Comparison of ENCODE assay signal across 11 mouse cellular contexts in the genomic region with DNA sequence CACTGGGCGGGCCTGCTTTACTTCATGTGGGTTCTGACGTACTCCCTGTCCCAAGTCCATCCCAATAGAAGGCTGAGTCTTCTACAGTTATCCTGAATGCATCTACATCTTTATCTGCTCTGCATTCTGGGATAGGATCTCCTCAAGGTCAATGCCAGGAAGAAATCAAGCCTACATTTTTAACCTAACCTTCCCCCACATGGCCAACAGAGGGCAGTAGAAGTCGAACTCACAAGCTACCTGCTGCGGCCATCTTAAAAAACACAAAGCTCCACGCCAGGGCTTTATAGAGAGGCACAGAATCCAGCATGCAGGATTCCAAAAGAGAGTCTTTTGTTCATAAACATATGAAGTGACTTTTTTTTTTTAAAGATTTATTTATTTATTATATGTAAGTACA. TPM values are rescaled to one million over a fixed set of nuclear protein-coding genes. Genes with fewer than 3 reads are reported as not detected.
A peak's percentile ranks its signal among the peaks of the same experiment; 100 is the strongest.
DNase-seq lines count a peak whose midpoint lies in the region; TF ChIP-seq lines count a peak whose summit lies in the region.
"Had no signal": no experiment of that assay in that cellular context is flagged by ENCODE, and none has a peak within 500 bp of the region (broad histone marks: within the 10 kb centered on the region; RNA-seq: fewer than 3 reads in every experiment).

No protein-coding gene starts in this region.

- DNase-seq in adrenal gland, postnatal 10 days = peak; percentile 32
- no peak for DNase-seq in adrenal gland, postnatal 4 days (ENCODE audit: low spot score in 2 of 2)
- DNase-seq in thymus, adult 2 months = peak; percentile 34
- DNase-seq in thymus, adult 18-20 months = no peak
- peak; percentile 18 to 42 for DNase-seq in lung, adult 18-20 months
- DNase-seq in yolk sac, embryonic 10.5 days (ENCODE audit: low spot score) = no peak
- no peak for DNase-seq in cerebellum, adult 9-11 months
- no peak for DNase-seq in frontal cortex, postnatal 25 days (ENCODE audit: low spot score in 2 of 2)

- peaks cover 3% of the 10 kb centered on the region for H3K4me1 ChIP-seq in thymus, adult 2 months (replicated peaks; ENCODE audit: control insufficient read depth, insufficient read depth, low read length)

- TF ChIP-seq POLR2A in thymus, adult 2 months (IDR thresholded peaks at IDR 0.05; ENCODE audit: control insufficient read depth, extremely low read depth, insufficient read depth, low read length, poor library complexity) = no peak

- no peak for TF ChIP-seq CTCF in thymus, adult 2 months (IDR thresholded peaks at IDR 0.05; ENCODE audit: borderline replicate concordance, control insufficient read depth, extremely low read depth, insufficient read depth, low read length, poor library complexity)

- no peak overlapping the region for H3K4me3 ChIP-seq in thymus, adult 2 months (ENCODE audit: control insufficient read depth, insufficient read depth, low read length)
- H3K4me3 ChIP-seq: erythroblast, embryonic 14.5 days had no signal

- no peak overlapping the region for H3K27ac ChIP-seq in thymus, adult 2 months (ENCODE audit: control insufficient read depth, insufficient read depth, low read length)

- H3K36me3 ChIP-seq in thymus, adult 2 months (ENCODE audit: control insufficient read depth, insufficient read depth, low read length) = no peaks in the 10 kb centered on the region

- no peaks in the 10 kb centered on the region for H3K27me3 ChIP-seq in thymus, adult 2 months (ENCODE audit: control insufficient read depth, insufficient read depth, low read length)

- 60% methylated on average over 5 of the region's 5 CpGs for WGBS in thymus, adult 2 months

RNA-seq across cellular contexts. Expression of gene Mgat4e, which starts 25.1 kb away (rescaled TPM):
- total RNA-seq in adrenal gland, postnatal 10 days (2021) = not detected
- not detected for total RNA-seq in adrenal gland, postnatal 4 days (2021)
- polyA plus RNA-seq in thymus, adult 2 months (2012; rRNA removed) = not detected in 2 replicates
- total RNA-seq: left cerebral cortex, postnatal 14 days had no signal
- polyA plus RNA-seq: erythroblast, embryonic 14.5 days; neural tube, embryonic 11.5 days had no signal

RNA-seq across cellular contexts. Expression of gene Rabif, which starts 30.0 kb away (rescaled TPM):
- 10 to 100 TPM; 22.6 to 26.6 TPM for total RNA-seq in adrenal gland, postnatal 10 days (2021)
- 10 to 100 TPM; 28.7 to 29.6 TPM for total RNA-seq in adrenal gland, postnatal 4 days (2021)
- polyA plus RNA-seq in thymus, adult 2 months (2012; rRNA removed) = 24.8 and 25.0 TPM in 2 replicates

RNA-seq across cellular contexts. Expression of gene Kdm5b, which starts 35.5 kb away (rescaled TPM):
- 10 to 100 TPM; 34.9 to 45.3 TPM for total RNA-seq in adrenal gland, postnatal 10 days (2021)
- 10 to 100 TPM; 64.0 to 65.5 TPM for total RNA-seq in adrenal gland, postnatal 4 days (2021)
- 26.7 and 36.4 TPM in 2 replicates for polyA plus RNA-seq in thymus, adult 2 months (2012; rRNA removed)

Comparison
In these comparisons a context has a peak if more than half of its experiments do, and no peak if none do; other contexts are left out.
1. DNase-seq: peak in adrenal gland, postnatal 10 days (single experiment), thymus, adult 2 months (single experiment) and lung, adult 18-20 months (2 of 2); none in adrenal gland, postnatal 4 days (0 of 2), thymus, adult 18-20 months (0 of 2), yolk sac, embryonic 10.5 days (single experiment), cerebellum, adult 9-11 months (single experiment) and frontal cortex, postnatal 25 days (0 of 2).